Mouse (Mus musculus) right cerebral cortex, postnatal 10 days (tissue): ENCODE measurements around the gene Net1.
"Not testable (repeated sequence)": the region's sequence is repeated elsewhere in the genome, so short reads cannot be mapped to it uniquely, and the experiment has no call there.

ENCODE experiments used
- DNase-seq, 2 experiments: peaks; one replicate each; pipeline ENCODE4 v3.0.0; 2021; ENCODE audit warnings: low spot score in 2 of 2

The Net1 gene

GRCm38 (mm10) chr13:3890061-3890460 lies 28.0 kb downstream of the Net1 start:
- no peak for DNase-seq

- no peak for DNase-seq
Measured at GRCm38 (mm10) chr13:3889111-3889510, 28.9 kb downstream of the Net1 start.

- no peak for DNase-seq
Measured at GRCm38 (mm10) chr13:3886663-3887062, 31.4 kb downstream of the Net1 start.

GRCm38 (mm10) chr13:3877679-3878220 lies 40.3 kb downstream of the Net1 start:
- no peak for DNase-seq

GRCm38 (mm10) chr13:3877185-3877584 lies 40.8 kb downstream of the Net1 start:
- no peak for DNase-seq

GRCm38 (mm10) chr13:3876448-3876847 lies 41.6 kb downstream of the Net1 start:
- peak in 1 of 2 experiments; percentile 27 for DNase-seq

GRCm38 (mm10) chr13:3872832-3873231 lies 45.2 kb downstream of the Net1 start:
- DNase-seq, result no peak

- DNase-seq, result no peak
Measured at GRCm38 (mm10) chr13:3869901-3870300, 48.1 kb downstream of the Net1 start.

- DNase-seq, result no peak
Measured at GRCm38 (mm10) chr13:3867158-3867557, 50.9 kb downstream of the Net1 start.

GRCm38 (mm10) chr13:3866355-3867052 lies 51.5 kb downstream of the Net1 start:
- no peak for DNase-seq

- no peak for DNase-seq
Measured at GRCm38 (mm10) chr13:3865648-3866354, 52.2 kb downstream of the Net1 start.

GRCm38 (mm10) chr13:3862922-3863580 lies 55.0 kb downstream of the Net1 start:
- DNase-seq, result no peak

GRCm38 (mm10) chr13:3862325-3862724 lies 55.7 kb downstream of the Net1 start:
- no peak for DNase-seq

- no peak for DNase-seq
Measured at GRCm38 (mm10) chr13:3861251-3861650, 56.8 kb downstream of the Net1 start.

- DNase-seq, result no peak
Measured at GRCm38 (mm10) chr13:3856252-3856651, 61.8 kb downstream of the Net1 start.

GRCm38 (mm10) chr13:3854856-3855255 lies 63.2 kb downstream of the Net1 start:
- DNase-seq, result no peak

GRCm38 (mm10) chr13:3853648-3854333 lies 64.2 kb downstream of the Net1 start, which contains the start of gene Calm5:
Gene Calm5, plus strand, starts transcription at chr13:3854173.
- DNase-seq, result not testable (repeated sequence)

GRCm38 (mm10) chr13:3850330-3850729 lies 67.7 kb downstream of the Net1 start:
- DNase-seq, result no peak

GRCm38 (mm10) chr13:3840662-3841061 lies 77.4 kb downstream of the Net1 start:
- DNase-seq, result not testable (repeated sequence)

- DNase-seq, result not testable (repeated sequence)
Measured at GRCm38 (mm10) chr13:3837312-3837807, 80.7 kb downstream of the Net1 start, which contains the start of gene Calm4. Gene Calm4, plus strand, starts transcription at chr13:3837757.

- not testable (repeated sequence) for DNase-seq
Measured at GRCm38 (mm10) chr13:3833644-3834043, 84.4 kb downstream of the Net1 start.
